Mouse (Mus musculus) T-cell, adult 2 months (primary cell): Measurements from ENCODE around the gene Kank1.

Experiments used
- DNase-seq: peaks from one replicate; pipeline ENCODE4 v3.0.0; 2022; ENCODE audit warnings: low spot score

Gene Kank1

GRCm38 (mm10) chr19:25253198-25253597 is 16.4 kb downstream of the Kank1 start:
- DNase-seq = no peak

GRCm38 (mm10) chr19:25253628-25254027 is 16.9 kb downstream of the Kank1 start:
- no peak for DNase-seq

GRCm38 (mm10) chr19:25258321-25258720 is 21.5 kb downstream of the Kank1 start:
- DNase-seq = no peak

- no peak for DNase-seq
Measured at GRCm38 (mm10) chr19:25266181-25266580, 29.4 kb downstream of the Kank1 start.

GRCm38 (mm10) chr19:25267247-25267646 is 30.5 kb downstream of the Kank1 start:
- DNase-seq = no peak

GRCm38 (mm10) chr19:25268532-25268931 is 31.8 kb downstream of the Kank1 start:
- DNase-seq = no peak

GRCm38 (mm10) chr19:25271591-25271990 is 34.8 kb downstream of the Kank1 start:
- no peak for DNase-seq

- no peak for DNase-seq
Measured at GRCm38 (mm10) chr19:25273179-25273578, 36.4 kb downstream of the Kank1 start.

- no peak for DNase-seq
Measured at GRCm38 (mm10) chr19:25276600-25277395, 40.0 kb downstream of the Kank1 start.

- no peak for DNase-seq
Measured at GRCm38 (mm10) chr19:25277761-25278160, 41.0 kb downstream of the Kank1 start.

- DNase-seq = no peak
Measured at GRCm38 (mm10) chr19:25279603-25280002, 42.8 kb downstream of the Kank1 start.

- no peak for DNase-seq
Measured at GRCm38 (mm10) chr19:25283665-25284064, 46.9 kb downstream of the Kank1 start.

- no peak for DNase-seq
Measured at GRCm38 (mm10) chr19:25285756-25286538, 49.2 kb downstream of the Kank1 start.

- DNase-seq = no peak
Measured at GRCm38 (mm10) chr19:25290991-25291520, 54.3 kb downstream of the Kank1 start.

- DNase-seq = no peak
Measured at GRCm38 (mm10) chr19:25295207-25295606, 58.4 kb downstream of the Kank1 start.

- no peak for DNase-seq
Measured at GRCm38 (mm10) chr19:25297269-25297668, 60.5 kb downstream of the Kank1 start.

- DNase-seq = no peak
Measured at GRCm38 (mm10) chr19:25299852-25300670, 63.3 kb downstream of the Kank1 start.

GRCm38 (mm10) chr19:25301189-25301588 is 64.4 kb downstream of the Kank1 start:
- DNase-seq = no peak

GRCm38 (mm10) chr19:25306277-25306676 is 69.5 kb downstream of the Kank1 start:
- no peak for DNase-seq

- DNase-seq = no peak
Measured at GRCm38 (mm10) chr19:25308156-25308555, 71.4 kb downstream of the Kank1 start.

GRCm38 (mm10) chr19:25308763-25309162 is 72.0 kb downstream of the Kank1 start:
- DNase-seq = no peak

GRCm38 (mm10) chr19:25310989-25311388 is 74.2 kb downstream of the Kank1 start:
- DNase-seq = no peak
